Mouse (Mus musculus): ENCODE measurements around the gene Spem1.

DNA sequence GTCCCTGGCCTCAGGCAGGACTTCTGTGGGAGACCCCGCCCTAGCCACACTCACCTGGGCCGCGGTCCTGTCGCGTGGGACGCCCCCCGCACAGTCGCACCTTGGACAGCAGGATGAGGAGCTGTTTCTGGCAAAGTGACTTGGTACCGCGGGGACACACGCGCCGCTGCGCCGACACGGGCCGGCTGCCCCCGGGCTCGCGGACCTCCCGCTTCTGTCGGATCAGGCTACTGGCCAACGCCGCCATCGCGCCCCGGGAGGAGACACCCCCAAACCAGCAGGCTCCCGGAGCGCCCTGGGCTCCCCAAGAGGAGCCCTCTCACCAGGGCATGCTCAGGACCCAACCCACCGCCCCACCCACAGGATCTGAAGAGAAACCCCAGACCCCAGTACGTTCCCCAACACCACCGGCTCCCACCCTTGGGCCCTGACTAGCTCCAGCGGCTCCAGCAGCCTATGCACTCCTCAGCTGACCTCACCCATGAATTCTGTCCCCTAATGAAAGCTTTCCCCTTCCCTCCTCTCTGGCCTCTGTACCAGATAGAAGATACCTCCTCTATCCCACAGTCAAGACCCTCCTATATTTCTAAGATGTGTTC lies 20.5 kb downstream of the Spem1 start, which contains the start of gene Fgf11:
- TF ChIP-seq CTCF (IDR thresholded peaks at IDR 0.05; ENCODE audit: extremely low read depth, insufficient read length, insufficient replicate concordance, low read depth, low read length) (no peak), POLR2A (IDR thresholded peaks at IDR 0.05; ENCODE audit: low read depth, low read length) (no peak)
